Comparison of ENCODE assay signal across 11 mouse cellular contexts in the genomic region with DNA sequence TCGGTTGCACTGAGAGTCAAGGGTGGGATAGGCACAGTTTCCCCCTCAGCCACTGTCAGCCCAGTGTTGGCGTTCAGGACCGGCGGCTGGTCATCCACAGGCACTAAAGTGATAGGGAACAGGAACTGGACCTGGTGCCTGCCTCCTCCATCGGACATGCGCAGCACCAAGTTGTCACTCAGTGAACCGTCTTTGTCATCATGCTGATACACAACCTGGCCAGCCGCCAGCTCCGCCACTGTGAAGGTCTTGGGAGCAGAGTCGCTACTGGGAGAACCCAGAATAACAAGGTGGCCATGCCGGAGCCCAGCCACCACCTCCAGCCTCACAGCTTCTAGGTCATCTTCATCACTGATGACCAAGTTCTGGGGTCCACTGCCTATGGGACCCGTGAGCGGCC. TPM values are rescaled to one million over a fixed set of nuclear protein-coding genes. Genes with fewer than 3 reads are reported as not detected.
A peak's percentile ranks its signal among the peaks of the same experiment; 100 is the strongest.
DNase-seq lines count a peak whose midpoint lies in the region; ATAC-seq lines count a peak whose summit lies in the region.
"Had no signal": no experiment of that assay in that cellular context is flagged by ENCODE, and none has a peak within 500 bp of the region (broad histone marks: within the 10 kb centered on the region; RNA-seq: fewer than 3 reads in every experiment).

No protein-coding gene starts in this region.

- peak; percentile 46 to 61 for DNase-seq in cerebellum, postnatal 10 days
- DNase-seq in cerebellum, adult 8-10 months: no peak
- no peak for DNase-seq in kidney, adult 18-20 months
- DNase-seq in adrenal gland, postnatal 14 days: peak; percentile 82
- DNase-seq in midbrain, embryonic 11.5 days (ENCODE audit: low spot score, missing footprints): no peak
- DNase-seq: heart, postnatal 10 days; liver had no signal

- peaks cover 27% of the 10 kb centered on the region for H3K9me3 ChIP-seq in kidney, embryonic 14.5 days (ENCODE audit: control insufficient read depth, low read length)
- peaks cover 13% of the 10 kb centered on the region for H3K9me3 ChIP-seq in midbrain, embryonic 11.5 days (ENCODE audit: control insufficient read depth, low read length)

- 0 out of 2 replicates have a peak, but pooled peaks cover 4% of the 10 kb centered on the region for H3K4me1 ChIP-seq in kidney, embryonic 14.5 days (ENCODE audit: control insufficient read depth, insufficient read depth, low read length)
- peaks cover 14% of the 10 kb centered on the region for H3K4me1 ChIP-seq in midbrain, embryonic 11.5 days (ENCODE audit: control insufficient read depth, insufficient read depth, low read length)

- peaks cover 31% of the 10 kb centered on the region for H3K36me3 ChIP-seq in kidney, embryonic 14.5 days (ENCODE audit: control insufficient read depth, insufficient read depth, low read length)
- 0 out of 2 replicates have a peak, but pooled peaks cover 8% of the 10 kb centered on the region for H3K36me3 ChIP-seq in midbrain, embryonic 11.5 days (ENCODE audit: control insufficient read depth, insufficient read depth, low read length)

- ATAC-seq in kidney, embryonic 14.5 days (ENCODE audit: low FRiP score, low TSS enrichment): no peak
- ATAC-seq in midbrain, embryonic 11.5 days (ENCODE audit: low FRiP score): no peak
- no peak for ATAC-seq in erythroblast, adult 5-6 weeks (replicated peaks; ENCODE audit: low FRiP score, poor library complexity, severe bottlenecking)
- no peak for ATAC-seq in inflammation-experienced regulatory T-cells, adult 6 months
- ATAC-seq: Patski had no signal

- 91% methylated on average over 13 of the region's 13 CpGs for WGBS in kidney, embryonic 14.5 days
- 91% methylated on average over 13 of the region's 13 CpGs for WGBS in midbrain, embryonic 11.5 days

- H3K4me3 ChIP-seq in kidney, embryonic 14.5 days (ENCODE audit: low read length): peak overlapping the region; percentile 61
- no peak overlapping the region for H3K4me3 ChIP-seq in midbrain, embryonic 11.5 days (ENCODE audit: low read depth, low read length)

- no peak overlapping the region for H3K9ac ChIP-seq in kidney, embryonic 14.5 days (ENCODE audit: low read depth, low read length)
- no peak overlapping the region for H3K9ac ChIP-seq in midbrain, embryonic 11.5 days (ENCODE audit: low read length)

- H3K27ac ChIP-seq in kidney, embryonic 14.5 days (ENCODE audit: low read depth, low read length): no peak overlapping the region
- no peak overlapping the region for H3K27ac ChIP-seq in midbrain, embryonic 11.5 days (ENCODE audit: low read depth, low read length)

- peak overlapping the region; percentile 95; the same call in 1 of the 2 replicates for H3K4me2 ChIP-seq in kidney, embryonic 14.5 days (replicated peaks; ENCODE audit: low read depth, low read length)
- H3K4me2 ChIP-seq in midbrain, embryonic 11.5 days: peak overlapping the region; percentile 99; the same call in 1 of the 2 replicates

- peaks cover 14% of the 10 kb centered on the region for H3K27me3 ChIP-seq in kidney, embryonic 14.5 days (ENCODE audit: control insufficient read depth, insufficient read depth, low read length)
- H3K27me3 ChIP-seq in midbrain, embryonic 11.5 days (ENCODE audit: control insufficient read depth, insufficient read depth, low read length): peaks cover 7% of the 10 kb centered on the region; the same call in 1 of the 2 replicates

RNA-seq across cellular contexts. Expression of a gene that starts 1.8 kb away (rescaled TPM):
- polyA plus RNA-seq in kidney, embryonic 14.5 days (2014; fragmentation: Nextera tagmentation; extraction: Ambion mirVana): 14.8 and 27.0 TPM in 2 replicates
- 0.68 and 1.9 TPM in 2 replicates for total RNA-seq in adrenal gland, postnatal 14 days (2021)
- polyA plus RNA-seq in midbrain, embryonic 11.5 days (2014; fragmentation: Nextera tagmentation; extraction: Ambion mirVana): 1.6 and 1.7 TPM in 2 replicates
- not detected in 2 replicates for total RNA-seq in erythroblast, adult 5-6 weeks (2015; ENCODE audit: low replicate concordance)
- total RNA-seq in erythroblast, adult 5-6 weeks (2017; ENCODE audit: low replicate concordance): not detected in 2 replicates
- polyA plus RNA-seq in inflammation-experienced regulatory T-cells, adult 6 months (2017; shearing (Covaris generic)): not detected

Comparison
In these comparisons a context has a peak if more than half of its experiments do, and no peak if none do; other contexts are left out.
1. DNase-seq: peak in cerebellum, postnatal 10 days (2 of 2) and adrenal gland, postnatal 14 days (single experiment); none in cerebellum, adult 8-10 months (single experiment), kidney, adult 18-20 months (single experiment) and midbrain, embryonic 11.5 days (single experiment).